Mouse (Mus musculus) liver, embryonic 11.5 days (tissue): ENCODE data around the gene Mesd. TPM values are rescaled to one million over a fixed set of nuclear protein-coding genes. Genes with fewer than 3 reads are reported as not detected.

Experiments used
- ATAC-seq: fragments of 200-750 bp; cut with Nextera tagmentation; replicated peaks from 2 replicates; pipeline ENCODE4 v1.8.0; 2017; ENCODE audit warnings: moderate number of reproducible peaks, mild to moderate bottlenecking, moderate TSS enrichment, moderate library complexity; ENCODE audit not compliant: low FRiP score
- DNase-seq: peaks from one replicate; pipeline ENCODE4 v3.0.0-alpha.2; 2017; ENCODE audit warnings: low spot score
- H3K27ac ChIP-seq: fragments of 300-500 bp; sonication (generic); 2 replicates; pipeline ENCODE4 v1.5.1; 2014; ENCODE audit warnings: mild to moderate bottlenecking, low read depth, low read length, control low read depth
- H3K27me3 ChIP-seq: fragments of 300-500 bp; sonication (generic); replicated peaks from 2 replicates; pipeline ENCODE4 v1.6.1; 2014; ENCODE audit warnings: low read length, mixed read lengths; ENCODE audit not compliant: control insufficient read depth, insufficient read depth
- H3K36me3 ChIP-seq: fragments of 300-500 bp; sonication (generic); 2 replicates; pipeline ENCODE4 v1.6.1; 2014; ENCODE audit warnings: mild to moderate bottlenecking, low read length, moderate library complexity, mixed read lengths; ENCODE audit not compliant: control insufficient read depth, insufficient read depth
- H3K4me1 ChIP-seq: fragments of 300-500 bp; sonication (generic); replicated peaks from 2 replicates; pipeline ENCODE4 v1.6.1; 2014; ENCODE audit warnings: low read length, mixed read lengths; ENCODE audit not compliant: control insufficient read depth, insufficient read depth
- H3K4me2 ChIP-seq: fragments of 300-500 bp; sonication (generic); 2 replicates; pipeline ENCODE4 v1.6.1; 2014; ENCODE audit warnings: mild to moderate bottlenecking, control low read depth, moderate library complexity
- H3K4me3 ChIP-seq: fragments of 300-500 bp; sonication (generic); 2 replicates; pipeline ENCODE4 v1.5.1; 2014; ENCODE audit warnings: low read depth, low read length, control low read depth
- H3K9ac ChIP-seq: fragments of 300-500 bp; sonication (generic); 2 replicates; pipeline ENCODE4 v1.6.1; 2014; ENCODE audit warnings: low read depth, low read length, control low read depth
- H3K9me3 ChIP-seq: fragments of 300-500 bp; sonication (generic); 2 replicates; pipeline ENCODE4 v1.6.1; 2016; ENCODE audit warnings: low read length, inconsistent platforms, mixed read lengths; ENCODE audit not compliant: control insufficient read depth
- WGBS: fragments of 180-500 bp; shearing (Covaris S2); extraction: QIAGEN DNeasy Blood & Tissue Kit; methylation state at CpG from one replicate; pipeline ENCODE4 v1.1.7; 2014; 5-methylcytosine and 5-hydroxymethylcytosine counted together
- polyA plus RNA-seq: library from polyadenylated mRNA; unstranded; fragments of >200 nt; fragmentation: Nextera tagmentation; extraction: Ambion mirVana; gene quantifications from 2 replicates; pipeline ENCODE4 v1.2.1, GENCODE M21; 2014

Gene Mesd
- polyA plus RNA-seq, 1 experiment from 2014 or later, result 92.6 TPM

- no peak overlapping the region for H3K4me3 ChIP-seq
- no peaks in the 10 kb centered on the region for H3K9me3 ChIP-seq
- DNase-seq, result no peak
- H3K27me3 ChIP-seq, result no peaks in the 10 kb centered on the region
- no peak for ATAC-seq
- no peak overlapping the region for H3K4me2 ChIP-seq
- 54% methylated on average over 3 of the region's 3 CpGs for WGBS
- H3K4me1 ChIP-seq, result no peaks in the 10 kb centered on the region
- no peaks in the 10 kb centered on the region for H3K36me3 ChIP-seq
- H3K9ac ChIP-seq, result no peak overlapping the region
- H3K27ac ChIP-seq, result no peak overlapping the region
Measured at GRCm38 (mm10) chr7:83921637-83922036, 37.4 kb downstream of the Mesd start.

GRCm38 (mm10) chr7:83939017-83939721, 54.9 kb downstream of the Mesd start:
- ATAC-seq, result no peak
- no peak overlapping the region for H3K4me2 ChIP-seq
- H3K36me3 ChIP-seq, result no peaks in the 10 kb centered on the region
- no peak overlapping the region for H3K27ac ChIP-seq
- H3K9me3 ChIP-seq, result no peaks in the 10 kb centered on the region
- H3K9ac ChIP-seq, result no peak overlapping the region
- no peak overlapping the region for H3K4me3 ChIP-seq
- H3K4me1 ChIP-seq, result no peaks in the 10 kb centered on the region
- DNase-seq, result no peak
- no peaks in the 10 kb centered on the region for H3K27me3 ChIP-seq
- WGBS, result 65% methylated on average over 3 of the region's 3 CpGs

GRCm38 (mm10) chr7:83940136-83940535, 55.9 kb downstream of the Mesd start:
- Histone ChIP-seq H3K4me2 (no peak overlapping the region), H3K27me3 (no peaks in the 10 kb centered on the region), H3K4me1 (no peaks in the 10 kb centered on the region), H3K27ac (no peak overlapping the region), H3K36me3 (no peaks in the 10 kb centered on the region), H3K9me3 (no peaks in the 10 kb centered on the region), H3K9ac (no peak overlapping the region), H3K4me3 (no peak overlapping the region)
- WGBS, result 61% methylated on average over 2 of the region's 2 CpGs
- no peak for ATAC-seq
- DNase-seq, result no peak

- Histone ChIP-seq H3K9me3 (no peaks in the 10 kb centered on the region), H3K4me2 (no peak overlapping the region), H3K4me1 (no peaks in the 10 kb centered on the region), H3K27ac (no peak overlapping the region), H3K4me3 (no peak overlapping the region), H3K27me3 (no peaks in the 10 kb centered on the region), H3K36me3 (no peaks in the 10 kb centered on the region), H3K9ac (no peak overlapping the region)
- 79% methylated on average over 8 of the region's 8 CpGs for WGBS
- ATAC-seq (no peak), DNase-seq (no peak)
Measured at GRCm38 (mm10) chr7:83941701-83942101, 57.4 kb downstream of the Mesd start.

GRCm38 (mm10) chr7:83948743-83949142, 64.5 kb downstream of the Mesd start:
- no peaks in the 10 kb centered on the region for H3K4me1 ChIP-seq
- no peak overlapping the region for H3K27ac ChIP-seq
- H3K4me3 ChIP-seq, result no peak overlapping the region
- WGBS, result 70% methylated on average over 7 of the region's 7 CpGs
- no peak overlapping the region for H3K4me2 ChIP-seq
- H3K9me3 ChIP-seq, result no peaks in the 10 kb centered on the region
- no peak for DNase-seq
- H3K27me3 ChIP-seq, result no peaks in the 10 kb centered on the region
- no peaks in the 10 kb centered on the region for H3K36me3 ChIP-seq
- no peak for ATAC-seq
- no peak overlapping the region for H3K9ac ChIP-seq

GRCm38 (mm10) chr7:83949662-83950061, 65.4 kb downstream of the Mesd start:
- 82% methylated on average over 6 of the region's 6 CpGs for WGBS

More at GRCm38 (mm10) chr7:83949662-83950061, 65.4 kb downstream of the Mesd start:
- H3K9ac ChIP-seq, result no peak overlapping the region
- no peaks in the 10 kb centered on the region for H3K36me3 ChIP-seq
- H3K4me3 ChIP-seq, result no peak overlapping the region
- DNase-seq, result no peak
- no peaks in the 10 kb centered on the region for H3K4me1 ChIP-seq
- H3K9me3 ChIP-seq, result no peaks in the 10 kb centered on the region
- H3K27me3 ChIP-seq, result no peaks in the 10 kb centered on the region
- H3K4me2 ChIP-seq, result no peak overlapping the region
- no peak for ATAC-seq
- no peak overlapping the region for H3K27ac ChIP-seq

Other genes with a start within 250 kb of the Mesd start
- 4.5 and 5.9 TPM in 2 replicates for gene Il16, start 138.7 kb upstream of the Mesd start, polyA plus RNA-seq
- gene Cfap161, start 89.6 kb upstream of the Mesd start, polyA plus RNA-seq, result not detected in 2 replicates
- gene Tlnrd1, start 161 bp upstream of the Mesd start, polyA plus RNA-seq, result 16.4 and 17.4 TPM in 2 replicates
- gene Cemip, start 202.0 kb downstream of the Mesd start, polyA plus RNA-seq, result 0.14 and 0.15 TPM in 2 replicates